Comparison of ENCODE assay signal across 8 mouse cellular contexts in genomic region chr2:51139912-51140446, GRCm38 (mm10). TPM values are rescaled to one million over a fixed set of nuclear protein-coding genes. Genes with fewer than 3 reads are reported as not detected.
A peak's percentile ranks its signal among the peaks of the same experiment; 100 is the strongest.
DNase-seq lines count a peak whose midpoint lies in the region; ATAC-seq and TF ChIP-seq lines count a peak whose summit lies in the region.

No protein-coding gene starts in this region.

- TF ChIP-seq POLR2A in limb, embryonic 14.5 days (IDR thresholded peaks at IDR 0.05; ENCODE audit: borderline replicate concordance, extremely low read depth, insufficient read depth, insufficient read length) = no peak

- DNase-seq in lung, adult 18-20 months = no peak
- DNase-seq in limb, embryonic 14.5 days (ENCODE audit: low spot score) = no peak
- no peak for DNase-seq in adrenal gland, postnatal 14 days
- no peak for DNase-seq in gastrocnemius, adult 8-10 months (ENCODE audit: low spot score in 2 of 2)
- no peak for DNase-seq in lung, postnatal 14 days

- peak overlapping the region; percentile 45 for H3K4me2 ChIP-seq in lung, embryonic 16.5 days (ENCODE audit: low read depth, low read length)
- H3K4me2 ChIP-seq in forebrain, embryonic 15.5 days (replicated peaks) = peak overlapping the region; percentile 46
- peak overlapping the region; percentile 63 for H3K4me2 ChIP-seq in limb, embryonic 14.5 days (replicated peaks; ENCODE audit: low read depth, low read length, severe bottlenecking)
- H3K4me2 ChIP-seq in stomach, embryonic 15.5 days = peak overlapping the region; percentile 50; the same call in 1 of the 2 replicates

- H3K36me3 ChIP-seq in lung, embryonic 16.5 days (ENCODE audit: control insufficient read depth, insufficient read depth, low read length) = peaks cover 15% of the 10 kb centered on the region
- peaks cover 15% of the 10 kb centered on the region for H3K36me3 ChIP-seq in forebrain, embryonic 15.5 days
- peaks cover 57% of the 10 kb centered on the region for H3K36me3 ChIP-seq in limb, embryonic 14.5 days (ENCODE audit: control insufficient read depth, insufficient read depth, low read length)
- H3K36me3 ChIP-seq in stomach, embryonic 15.5 days = peaks cover 7% of the 10 kb centered on the region

- peaks cover 47% of the 10 kb centered on the region for H3K4me1 ChIP-seq in lung, embryonic 16.5 days (replicated peaks; ENCODE audit: control insufficient read depth, insufficient read depth, low read length)
- H3K4me1 ChIP-seq in forebrain, embryonic 15.5 days = peaks cover 74% of the 10 kb centered on the region
- H3K4me1 ChIP-seq in limb, embryonic 14.5 days (ENCODE audit: control insufficient read depth, insufficient read depth, low read length) = peaks cover 57% of the 10 kb centered on the region
- H3K4me1 ChIP-seq in stomach, embryonic 15.5 days = peaks cover 48% of the 10 kb centered on the region

- H3K27ac ChIP-seq in lung, embryonic 16.5 days (ENCODE audit: low read length) = peak overlapping the region; percentile 31; the same call in 1 of the 2 replicates
- 0 out of 2 replicates have a peak overlapping the region, but pooled peaks have one; percentile 15 for H3K27ac ChIP-seq in forebrain, embryonic 15.5 days (replicated peaks)
- H3K27ac ChIP-seq in limb, embryonic 14.5 days (replicated peaks; ENCODE audit: low read depth, low read length) = no peak overlapping the region
- peak overlapping the region; percentile 81 for H3K27ac ChIP-seq in stomach, embryonic 15.5 days

- no peak overlapping the region for H3K9ac ChIP-seq in lung, embryonic 16.5 days (ENCODE audit: low read length)
- peak overlapping the region; percentile 37; the same call in 1 of the 2 replicates for H3K9ac ChIP-seq in forebrain, embryonic 15.5 days (replicated peaks)
- H3K9ac ChIP-seq in limb, embryonic 14.5 days (ENCODE audit: low read depth, low read length, severe bottlenecking) = no peak overlapping the region; the same call in 1 of the 2 replicates
- no peak overlapping the region for H3K9ac ChIP-seq in stomach, embryonic 15.5 days

- ATAC-seq in lung, embryonic 16.5 days (ENCODE audit: low read depth) = no peak
- ATAC-seq in forebrain, embryonic 15.5 days (replicated peaks) = no peak
- ATAC-seq in limb, embryonic 14.5 days (ENCODE audit: low FRiP score, low read depth) = no peak
- no peak for ATAC-seq in stomach, embryonic 15.5 days (ENCODE audit: insufficient read depth, low FRiP score, low read depth)

- 19% methylated on average over 6 of the region's 6 CpGs for WGBS in lung, embryonic 16.5 days
- WGBS in forebrain, embryonic 15.5 days = 2% methylated on average over 6 of the region's 6 CpGs
- WGBS in limb, embryonic 14.5 days = 6% methylated on average over 6 of the region's 6 CpGs
- WGBS in stomach, embryonic 15.5 days = 26% methylated on average over 6 of the region's 6 CpGs

- no peaks in the 10 kb centered on the region for H3K9me3 ChIP-seq in lung, embryonic 16.5 days (ENCODE audit: control insufficient read depth, low read length)
- H3K9me3 ChIP-seq in forebrain, embryonic 15.5 days = no peaks in the 10 kb centered on the region
- no peaks in the 10 kb centered on the region for H3K9me3 ChIP-seq in limb, embryonic 14.5 days (ENCODE audit: control insufficient read depth, low read length)
- no peaks in the 10 kb centered on the region for H3K9me3 ChIP-seq in stomach, embryonic 15.5 days

- no peak overlapping the region for H3K4me3 ChIP-seq in lung, embryonic 16.5 days (ENCODE audit: low read length)
- H3K4me3 ChIP-seq in forebrain, embryonic 15.5 days = peak overlapping the region; percentile 26
- H3K4me3 ChIP-seq in limb, embryonic 14.5 days (replicated peaks; ENCODE audit: low read length) = peak overlapping the region; percentile 27; the same call in 1 of the 2 replicates
- no peak overlapping the region for H3K4me3 ChIP-seq in stomach, embryonic 15.5 days (replicated peaks)

- H3K27me3 ChIP-seq in lung, embryonic 16.5 days (ENCODE audit: control insufficient read depth, insufficient read depth, low read depth, low read length) = no peaks in the 10 kb centered on the region
- H3K27me3 ChIP-seq in forebrain, embryonic 15.5 days = no peaks in the 10 kb centered on the region
- no peaks in the 10 kb centered on the region for H3K27me3 ChIP-seq in limb, embryonic 14.5 days (ENCODE audit: control insufficient read depth, insufficient read depth, low read length)
- no peaks in the 10 kb centered on the region for H3K27me3 ChIP-seq in stomach, embryonic 15.5 days (replicated peaks)

RNA-seq across cellular contexts. Expression of gene Rnd3, which starts 8.9 kb away (rescaled TPM):
- polyA plus RNA-seq in lung, embryonic 16.5 days (2015; fragmentation: Nextera tagmentation; extraction: Ambion mirVana) = 62.2 and 68.6 TPM in 2 replicates
- 142 and 151 TPM in 2 replicates for polyA plus RNA-seq in forebrain, embryonic 15.5 days (2015; fragmentation: Nextera tagmentation; extraction: Ambion mirVana)
- polyA plus RNA-seq in limb, embryonic 14.5 days (2012; rRNA removed) = 59.4 and 68.8 TPM in 2 replicates
- polyA plus RNA-seq in limb, embryonic 14.5 days (2014; fragmentation: Nextera tagmentation; extraction: Ambion mirVana) = 162 and 176 TPM in 2 replicates
- 63.1 and 66.3 TPM in 2 replicates for polyA plus RNA-seq in stomach, embryonic 15.5 days (2015; fragmentation: Nextera tagmentation; extraction: Ambion mirVana)
- 49.2 and 53.1 TPM in 2 replicates for total RNA-seq in adrenal gland, postnatal 14 days (2021)
- total RNA-seq in gastrocnemius, adult 8-10 months (2022) = 1 to 10 TPM; 3.2 to 4.5 (median 3.5) TPM

Comparison
In these comparisons a context has a peak if more than half of its experiments do, and no peak if none do; other contexts are left out.
1. H3K4me3 ChIP-seq: peak in forebrain, embryonic 15.5 days (single experiment) and limb, embryonic 14.5 days (single experiment); none in lung, embryonic 16.5 days (single experiment) and stomach, embryonic 15.5 days (single experiment).
2. Peak in every context shown above with its lines, with median percentiles within 50 percentile points of each other: H3K4me2 ChIP-seq.